9 mouse cellular contexts compared by ENCODE assay signal in the genomic region with DNA sequence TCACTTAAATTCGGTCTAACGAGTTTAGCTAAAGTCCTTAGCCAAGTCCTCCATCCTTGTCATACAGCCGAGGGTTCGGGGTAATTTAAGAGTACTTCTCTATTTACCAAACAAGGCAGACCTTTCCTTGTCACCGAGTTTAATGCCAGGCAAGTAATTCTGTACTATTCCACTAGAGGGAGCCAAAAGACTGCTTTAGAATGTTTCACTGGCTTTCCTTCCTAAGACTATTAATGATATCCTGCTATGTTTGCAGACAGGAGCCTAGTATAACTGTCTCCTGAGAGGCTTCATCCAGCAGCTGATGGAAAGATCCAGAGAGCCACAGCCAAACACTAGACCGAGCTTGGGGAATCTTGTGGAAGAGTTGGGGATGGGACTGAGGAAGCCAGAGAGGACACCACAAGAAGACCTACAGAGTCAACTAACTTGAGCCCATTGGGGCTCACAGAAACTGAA. TPM values are rescaled to one million over a fixed set of nuclear protein-coding genes. Genes with fewer than 3 reads are reported as not detected.
A peak's percentile ranks its signal among the peaks of the same experiment; 100 is the strongest.
DNase-seq lines count a peak whose midpoint lies in the region; ATAC-seq and TF ChIP-seq lines count a peak whose summit lies in the region.
"Had no signal": no experiment of that assay in that cellular context is flagged by ENCODE, and none has a peak within 500 bp of the region (broad histone marks: within the 10 kb centered on the region; RNA-seq: fewer than 3 reads in every experiment).

No protein-coding gene starts in this region.

- H3K36me3 ChIP-seq in forebrain, embryonic 11.5 days (ENCODE audit: control insufficient read depth, insufficient read depth, low read length) = no peaks in the 10 kb centered on the region
- no peaks in the 10 kb centered on the region for H3K36me3 ChIP-seq in hindbrain, embryonic 14.5 days (replicated peaks; ENCODE audit: control insufficient read depth, insufficient read depth)
- H3K36me3 ChIP-seq in midbrain, embryonic 10.5 days = no peaks in the 10 kb centered on the region
- no peaks in the 10 kb centered on the region for H3K36me3 ChIP-seq in stomach, postnatal 0 days (ENCODE audit: control insufficient read depth, insufficient read depth, low read length)

- DNase-seq in spleen, postnatal 36 days (ENCODE audit: low spot score in 2 of 2) = peak; percentile 34 to 52
- no peak for DNase-seq in spleen, postnatal 4 days (ENCODE audit: low spot score in 2 of 2)
- peak; percentile 74 for DNase-seq in c-Kit-positive CD71-positive TER-119-positive erythroid progenitor cells, embryonic 14.5 days (ENCODE audit: low spot score)
- DNase-seq in forebrain, embryonic 11.5 days (ENCODE audit: low spot score) = no peak
- DNase-seq in hindbrain, embryonic 14.5 days (ENCODE audit: low spot score) = peak; percentile 98
- DNase-seq in left cerebral cortex, adult 2 months (ENCODE audit: extremely low spot score in 1 of 2, low spot score in 2 of 2) = peak in 1 of 2 experiments; percentile 37
- peak; percentile 21 for DNase-seq in midbrain, embryonic 10.5 days (ENCODE audit: low spot score)
- peak; percentile 17 for DNase-seq in stomach, postnatal 0 days (ENCODE audit: low spot score)

- peak; percentile 74 for TF ChIP-seq CTCF in left cerebral cortex, adult 2 months (IDR thresholded peaks at IDR 0.05)
- peak; percentile 87 for TF ChIP-seq CTCF in stomach, postnatal 0 days (IDR thresholded peaks at IDR 0.05; ENCODE audit: low read depth)

- no peaks in the 10 kb centered on the region for H3K27me3 ChIP-seq in forebrain, embryonic 11.5 days (ENCODE audit: control insufficient read depth, insufficient read depth, low read length)
- 0 out of 2 replicates have a peak, but pooled peaks cover 6% of the 10 kb centered on the region for H3K27me3 ChIP-seq in hindbrain, embryonic 14.5 days (ENCODE audit: control insufficient read depth, insufficient read depth, low read length)
- peaks cover 29% of the 10 kb centered on the region for H3K27me3 ChIP-seq in midbrain, embryonic 10.5 days (ENCODE audit: low read depth, poor library complexity, severe bottlenecking)
- H3K27me3 ChIP-seq in stomach, postnatal 0 days (ENCODE audit: control insufficient read depth, insufficient read depth, low read length) = no peaks in the 10 kb centered on the region

- TF ChIP-seq EP300 in stomach, postnatal 0 days (optimal IDR thresholded peaks at IDR 0.05) = no peak

- intact Hi-C loops in left cerebral cortex, adult 2 months (cut with DNase I) = loop anchor here (1.0 to 10.0 kb wide), 6 partner anchors 104 to 1430 kb away; no protein-coding TSS in a partner anchor

- 0 out of 2 replicates have a peak overlapping the region, but pooled peaks have one; percentile 27 for H3K9ac ChIP-seq in forebrain, embryonic 11.5 days (ENCODE audit: low read length)
- peak overlapping the region; percentile 30; the same call in 1 of the 2 replicates for H3K9ac ChIP-seq in hindbrain, embryonic 14.5 days
- no peak overlapping the region for H3K9ac ChIP-seq in stomach, postnatal 0 days (ENCODE audit: low read length)

- 3% methylated on average over 6 of the region's 6 CpGs for WGBS in forebrain, embryonic 11.5 days
- 3% methylated on average over 6 of the region's 6 CpGs for WGBS in hindbrain, embryonic 14.5 days
- WGBS in midbrain, embryonic 10.5 days = 3% methylated on average over 6 of the region's 6 CpGs
- 2% methylated on average over 6 of the region's 6 CpGs for WGBS in stomach, postnatal 0 days

- no peaks in the 10 kb centered on the region for H3K4me1 ChIP-seq in forebrain, embryonic 11.5 days (replicated peaks; ENCODE audit: control insufficient read depth, insufficient read depth, low read length)
- H3K4me1 ChIP-seq in hindbrain, embryonic 14.5 days (replicated peaks; ENCODE audit: control insufficient read depth, insufficient read depth, low read length) = no peaks in the 10 kb centered on the region
- H3K4me1 ChIP-seq in midbrain, embryonic 10.5 days = peaks cover 8% of the 10 kb centered on the region
- no peaks in the 10 kb centered on the region for H3K4me1 ChIP-seq in stomach, postnatal 0 days (replicated peaks; ENCODE audit: control insufficient read depth, insufficient read depth)

- H3K9me3 ChIP-seq in forebrain, embryonic 11.5 days (ENCODE audit: control insufficient read depth, low read length) = no peaks in the 10 kb centered on the region
- no peaks in the 10 kb centered on the region for H3K9me3 ChIP-seq in hindbrain, embryonic 14.5 days (ENCODE audit: control insufficient read depth, low read length)
- no peaks in the 10 kb centered on the region for H3K9me3 ChIP-seq in midbrain, embryonic 10.5 days (replicated peaks)
- no peaks in the 10 kb centered on the region for H3K9me3 ChIP-seq in stomach, postnatal 0 days (ENCODE audit: control insufficient read depth, low read length)

- H3K4me2 ChIP-seq in forebrain, embryonic 11.5 days (ENCODE audit: low read depth, low read length, severe bottlenecking) = peak overlapping the region; percentile 47; the same call in 1 of the 2 replicates
- peak overlapping the region; percentile 62 for H3K4me2 ChIP-seq in hindbrain, embryonic 14.5 days (replicated peaks)
- peak overlapping the region; percentile 42 for H3K4me2 ChIP-seq in stomach, postnatal 0 days (replicated peaks; ENCODE audit: low read depth)

- ATAC-seq in forebrain, embryonic 11.5 days (replicated peaks; ENCODE audit: low FRiP score) = peak; percentile 37
- peak; percentile 61; the same call in 1 of the 2 replicates for ATAC-seq in hindbrain, embryonic 14.5 days (ENCODE audit: low FRiP score)
- peak; percentile 61; the same call in 1 of the 2 replicates for ATAC-seq in stomach, postnatal 0 days (ENCODE audit: low FRiP score, low TSS enrichment)

- no peak overlapping the region for H3K27ac ChIP-seq in forebrain, embryonic 11.5 days (ENCODE audit: low read depth, low read length)
- H3K27ac ChIP-seq in hindbrain, embryonic 14.5 days = no peak overlapping the region
- H3K27ac ChIP-seq in left cerebral cortex, adult 2 months = no peak overlapping the region
- 0 out of 2 replicates have a peak overlapping the region, but pooled peaks have one; percentile 18 for H3K27ac ChIP-seq in midbrain, embryonic 10.5 days (replicated peaks)
- no peak overlapping the region for H3K27ac ChIP-seq in stomach, postnatal 0 days (replicated peaks)

- H3K4me3 ChIP-seq in forebrain, embryonic 11.5 days (ENCODE audit: low read depth, low read length) = peak overlapping the region; percentile 21
- H3K4me3 ChIP-seq in hindbrain, embryonic 14.5 days (replicated peaks; ENCODE audit: low read length) = peak overlapping the region; percentile 23
- peak overlapping the region; percentile 44 for H3K4me3 ChIP-seq in left cerebral cortex, adult 2 months
- H3K4me3 ChIP-seq in midbrain, embryonic 10.5 days = peak overlapping the region; percentile 42
- H3K4me3 ChIP-seq in stomach, postnatal 0 days (ENCODE audit: low read depth, low read length) = peak overlapping the region; percentile 30; the same call in 1 of the 2 replicates

RNA-seq across cellular contexts. Expression of gene Ptf1a, which starts 30.4 kb away (rescaled TPM):
- 0.17 TPM in 1 of 2 replicates, not detected in the other for polyA plus RNA-seq in forebrain, embryonic 11.5 days (2014; fragmentation: Nextera tagmentation; extraction: Ambion mirVana)
- 0.51 and 0.77 TPM in 2 replicates for polyA plus RNA-seq in hindbrain, embryonic 14.5 days (2014; fragmentation: Nextera tagmentation; extraction: Ambion mirVana)
- not detected for total RNA-seq in left cerebral cortex, adult 2 months (2021)
- 0.20 and 0.69 TPM in 2 replicates for polyA plus RNA-seq in midbrain, embryonic 10.5 days (2016; fragmentation: Nextera tagmentation; extraction: Ambion mirVana)
- polyA plus RNA-seq in stomach, postnatal 0 days (2015; fragmentation: Nextera tagmentation; extraction: Ambion mirVana) = 0.48 and 0.82 TPM in 2 replicates
- polyA plus RNA-seq: erythroblast, embryonic 14.5 days had no signal

RNA-seq across cellular contexts. Expression of gene Msrb2, which starts 43.9 kb away (rescaled TPM):
- 10.3 and 12.1 TPM in 2 replicates for polyA plus RNA-seq in forebrain, embryonic 11.5 days (2014; fragmentation: Nextera tagmentation; extraction: Ambion mirVana)
- 9.7 and 9.8 TPM in 2 replicates for polyA plus RNA-seq in hindbrain, embryonic 14.5 days (2014; fragmentation: Nextera tagmentation; extraction: Ambion mirVana)
- 10 to 100 TPM; 20.6 to 22.8 TPM for total RNA-seq in left cerebral cortex, adult 2 months (2021)
- 14.5 and 16.8 TPM in 2 replicates for polyA plus RNA-seq in midbrain, embryonic 10.5 days (2016; fragmentation: Nextera tagmentation; extraction: Ambion mirVana)
- 12.1 and 12.4 TPM in 2 replicates for polyA plus RNA-seq in stomach, postnatal 0 days (2015; fragmentation: Nextera tagmentation; extraction: Ambion mirVana)

Comparison
In these comparisons a context has a peak if more than half of its experiments do, and no peak if none do; other contexts are left out.
1. DNase-seq: peak in spleen, postnatal 36 days (2 of 2), c-Kit-positive CD71-positive TER-119-positive erythroid progenitor cells, embryonic 14.5 days (single experiment), hindbrain, embryonic 14.5 days (single experiment), midbrain, embryonic 10.5 days (single experiment) and stomach, postnatal 0 days (single experiment); none in spleen, postnatal 4 days (0 of 2) and forebrain, embryonic 11.5 days (single experiment).
2. Peak in every context shown above with its lines, with median percentiles within 50 percentile points of each other: ATAC-seq, H3K4me2 ChIP-seq and H3K4me3 ChIP-seq.